Mouse (Mus musculus) midbrain, embryonic 12.5 days (tissue): ENCODE data around the gene Clcn1. TPM values are rescaled to one million over a fixed set of nuclear protein-coding genes. Genes with fewer than 3 reads are reported as not detected.

Experiments used
- ATAC-seq: fragments of 200-750 bp; cut with Nextera tagmentation; 2 replicates; pipeline ENCODE4 v1.8.0; 2017; ENCODE audit warnings: low read depth, moderate TSS enrichment, moderate library complexity; ENCODE audit not compliant: low FRiP score
- H3K27ac ChIP-seq: fragments of 300-500 bp; sonication (generic); replicated peaks from 2 replicates; pipeline ENCODE4 v1.5.1; 2016; ENCODE audit warnings: mild to moderate bottlenecking
- H3K27me3 ChIP-seq: fragments of 300-500 bp; sonication (generic); 2 replicates; pipeline ENCODE4 v1.6.1; 2016; ENCODE audit warnings: mild to moderate bottlenecking
- H3K36me3 ChIP-seq: fragments of 300-500 bp; sonication (generic); 2 replicates; pipeline ENCODE4 v1.6.1; 2016
- H3K4me1 ChIP-seq: fragments of 300-500 bp; sonication (generic); 2 replicates; pipeline ENCODE4 v1.6.1; 2016
- H3K4me2 ChIP-seq: fragments of 300-500 bp; sonication (generic); replicated peaks from 2 replicates; pipeline ENCODE4 v1.6.1; 2016; ENCODE audit warnings: mild to moderate bottlenecking, moderate library complexity
- H3K4me3 ChIP-seq: fragments of 300-500 bp; sonication (generic); 2 replicates; pipeline ENCODE4 v1.5.1; 2016; ENCODE audit warnings: mild to moderate bottlenecking
- H3K9ac ChIP-seq: fragments of 300-500 bp; sonication (generic); replicated peaks from 2 replicates; pipeline ENCODE4 v1.6.1; 2016; ENCODE audit warnings: mild to moderate bottlenecking, moderate library complexity
- H3K9me3 ChIP-seq: fragments of 300-500 bp; sonication (generic); 2 replicates; pipeline ENCODE4 v1.6.1; 2016; ENCODE audit warnings: mild to moderate bottlenecking
- WGBS: fragments of 180-500 bp; shearing (Covaris S2); methylation state at CpG from one replicate; pipeline ENCODE4 v1.1.7; 2016; 5-methylcytosine and 5-hydroxymethylcytosine counted together
- polyA plus RNA-seq: library from polyadenylated mRNA; unstranded; fragments of >200 nt; fragmentation: Nextera tagmentation; extraction: Ambion mirVana; gene quantifications from 2 replicates; pipeline ENCODE4 v1.2.1, GENCODE M21; 2016

The Clcn1 gene
- polyA plus RNA-seq, 1 experiment from 2014 or later = 1.3 TPM

DNA sequence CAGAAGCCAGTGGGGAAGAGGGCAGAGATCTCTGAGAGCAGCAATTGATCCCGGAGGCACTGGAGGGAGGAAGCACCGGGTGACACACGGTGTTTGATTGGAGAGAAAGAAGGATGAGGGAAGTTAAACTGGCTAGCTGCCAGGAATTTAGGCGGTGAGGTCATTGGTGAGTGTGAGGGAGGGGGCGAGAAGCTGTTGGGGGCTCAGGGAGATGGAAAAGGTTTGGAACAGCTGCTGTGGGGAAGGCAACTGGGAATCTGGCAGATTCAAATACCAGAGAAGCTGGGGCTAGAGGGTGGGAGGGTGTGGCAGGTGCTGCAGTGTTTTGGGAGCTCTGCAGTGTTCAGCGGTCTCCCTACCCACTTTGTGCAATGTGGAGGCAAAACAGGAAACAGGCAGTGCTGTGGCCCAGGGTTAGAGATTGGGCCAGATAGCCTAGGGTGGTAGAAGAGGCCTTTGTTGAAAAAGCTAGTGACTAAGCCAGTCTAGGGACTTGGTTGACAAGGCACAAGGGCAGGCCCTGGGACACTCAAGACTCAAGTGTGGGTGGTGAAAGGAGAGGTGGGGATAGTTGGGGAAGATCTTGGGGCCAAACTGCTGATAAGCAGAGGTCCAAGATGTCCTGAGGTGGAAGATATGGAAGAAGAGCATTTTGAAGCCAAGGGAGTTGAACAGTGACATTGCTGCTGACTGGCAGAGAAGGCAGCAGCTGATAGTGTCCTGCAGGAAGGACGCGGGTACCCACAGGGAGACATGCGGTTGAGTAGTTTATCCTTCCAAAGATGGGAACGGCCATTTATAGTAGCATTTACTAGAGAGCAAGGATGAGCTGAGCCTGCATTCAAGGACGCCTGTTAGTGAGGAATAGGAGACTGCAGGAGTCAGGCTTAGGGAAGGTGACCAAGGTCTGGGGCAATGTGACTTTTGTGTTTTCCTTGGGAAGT, 67.9 kb downstream of the Clcn1 start:
- Histone ChIP-seq H3K4me2 (no peak overlapping the region), H3K4me3 (no peak overlapping the region), H3K9me3 (no peaks in the 10 kb centered on the region), H3K4me1 (peaks cover 20% of the 10 kb centered on the region), H3K27ac (no peak overlapping the region), H3K9ac (no peak overlapping the region), H3K36me3 (peaks cover 41% of the 10 kb centered on the region), H3K27me3 (no peaks in the 10 kb centered on the region)
- ATAC-seq = no peak
- 67% methylated on average over 11 of the region's 11 CpGs for WGBS

DNA sequence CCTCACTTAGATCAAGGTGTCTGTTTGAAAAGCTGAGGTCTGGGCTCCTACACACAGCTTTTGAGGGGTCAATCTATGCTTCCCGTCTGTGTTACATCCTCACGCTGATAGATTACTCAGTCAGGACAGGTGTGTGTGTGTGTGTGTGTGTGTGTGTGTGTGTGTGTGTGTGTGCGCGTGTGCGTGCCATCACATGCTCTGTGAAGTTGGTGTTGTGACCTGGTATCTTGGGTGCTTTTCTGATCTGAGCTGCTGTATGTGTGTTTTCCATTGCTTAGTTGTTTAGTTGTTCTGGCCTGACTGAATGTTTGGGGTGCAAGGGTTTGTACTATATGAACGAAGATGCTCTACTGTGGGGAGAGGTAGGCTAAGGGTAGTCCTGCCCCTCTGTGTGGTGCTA, 68.9 kb downstream of the Clcn1 start:
- Histone ChIP-seq H3K36me3 (peaks cover 51% of the 10 kb centered on the region), H3K4me2 (no peak overlapping the region), H3K9ac (no peak overlapping the region), H3K9me3 (no peaks in the 10 kb centered on the region), H3K27ac (no peak overlapping the region), H3K4me1 (peaks cover 20% of the 10 kb centered on the region), H3K27me3 (no peaks in the 10 kb centered on the region), H3K4me3 (no peak overlapping the region)
- no peak for ATAC-seq
- 96% methylated on average over 6 of the region's 6 CpGs for WGBS

DNA sequence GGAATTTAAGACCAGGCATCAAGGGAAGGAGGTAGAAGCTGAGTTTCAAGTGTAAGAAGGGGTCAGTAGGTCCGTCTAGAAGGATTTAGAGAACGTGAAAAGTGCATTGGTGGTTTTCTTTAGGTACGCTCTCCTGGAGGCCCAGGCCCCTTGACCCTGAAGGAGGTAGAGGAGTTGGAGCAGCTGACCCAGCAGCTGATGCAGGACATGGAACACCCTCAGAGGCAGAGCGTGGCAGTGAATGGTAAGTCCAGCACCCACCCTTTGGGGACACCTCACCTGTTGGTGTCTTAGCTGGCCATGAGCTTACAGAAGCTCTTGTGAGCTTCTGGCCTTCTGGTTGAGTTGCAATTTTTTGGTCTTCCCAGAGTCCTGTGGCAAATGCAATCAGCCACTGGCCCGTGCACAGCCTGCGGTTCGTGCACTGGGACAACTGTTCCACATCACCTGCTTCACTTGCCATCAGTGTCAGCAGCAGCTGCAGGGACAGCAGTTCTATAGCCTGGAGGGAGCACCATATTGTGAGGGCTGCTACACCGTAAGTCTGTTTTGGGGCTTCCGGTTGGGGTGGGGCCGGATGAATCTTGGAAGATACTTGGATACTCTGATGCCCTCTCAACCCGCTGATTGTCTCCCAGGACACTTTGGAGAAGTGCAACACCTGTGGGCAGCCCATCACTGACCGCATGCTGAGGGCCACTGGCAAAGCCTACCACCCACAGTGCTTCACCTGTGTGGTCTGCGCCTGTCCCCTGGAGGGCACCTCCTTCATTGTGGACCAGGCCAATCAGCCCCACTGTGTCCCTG, 69.5 kb downstream of the Clcn1 start:
- H3K27me3 ChIP-seq = no peaks in the 10 kb centered on the region
- no peak overlapping the region for H3K4me3 ChIP-seq
- no peaks in the 10 kb centered on the region for H3K9me3 ChIP-seq
- peaks cover 56% of the 10 kb centered on the region for H3K36me3 ChIP-seq
- H3K27ac ChIP-seq = no peak overlapping the region
- peaks cover 14% of the 10 kb centered on the region for H3K4me1 ChIP-seq
- no peak overlapping the region for H3K4me2 ChIP-seq
- no peak for ATAC-seq
- no peak overlapping the region for H3K9ac ChIP-seq
- 95% methylated on average over 13 of the region's 13 CpGs for WGBS

DNA sequence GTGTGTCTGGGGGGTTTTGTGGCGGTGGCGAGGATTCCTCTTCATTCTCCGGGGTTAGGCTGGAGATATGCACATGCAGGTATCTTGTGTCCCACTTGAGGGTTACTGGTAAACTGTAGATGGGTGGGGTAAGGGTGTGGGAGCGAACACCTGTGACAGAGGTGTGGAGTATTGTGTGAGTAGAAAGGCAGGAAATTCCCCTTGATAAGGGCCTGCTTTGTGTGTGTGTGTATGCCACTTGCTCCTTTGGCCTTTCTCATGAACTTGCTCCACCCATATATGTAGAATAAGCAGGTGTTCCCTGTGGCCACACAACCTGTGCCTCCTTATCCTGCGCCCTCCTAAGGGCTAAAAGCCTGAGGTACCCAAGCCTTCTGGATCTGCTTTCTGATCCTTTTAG, 70.4 kb downstream of the Clcn1 start:
- H3K27ac ChIP-seq = no peak overlapping the region
- H3K9ac ChIP-seq = no peak overlapping the region
- peaks cover 58% of the 10 kb centered on the region for H3K36me3 ChIP-seq
- no peaks in the 10 kb centered on the region for H3K9me3 ChIP-seq
- no peak for ATAC-seq
- H3K4me2 ChIP-seq = no peak overlapping the region
- no peaks in the 10 kb centered on the region for H3K27me3 ChIP-seq
- peaks cover 11% of the 10 kb centered on the region for H3K4me1 ChIP-seq
- H3K4me3 ChIP-seq = no peak overlapping the region
- WGBS = 98% methylated on average over 5 of the region's 5 CpGs

DNA sequence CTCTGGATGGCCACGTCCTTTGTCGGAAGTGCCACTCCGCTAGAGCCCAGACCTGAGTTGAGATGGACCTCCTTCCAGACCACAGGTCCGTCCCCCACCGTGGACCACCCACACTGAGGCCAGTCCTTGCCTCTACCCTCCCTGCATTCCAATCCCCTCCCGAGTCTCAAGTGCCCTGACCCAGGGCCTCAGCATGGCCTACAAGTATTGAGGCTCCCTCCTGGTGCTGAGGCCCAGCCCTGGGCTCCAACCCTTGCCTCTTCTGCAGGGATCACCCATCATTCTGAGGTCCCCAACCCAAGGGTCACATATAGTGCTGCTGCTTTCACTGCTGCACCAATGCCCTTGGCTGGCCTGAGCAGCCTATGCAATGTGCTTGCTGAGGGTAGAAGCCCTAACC, 71.4 kb downstream of the Clcn1 start:
- no peaks in the 10 kb centered on the region for H3K9me3 ChIP-seq
- WGBS = 63% methylated on average over 6 of the region's 6 CpGs
- H3K9ac ChIP-seq = no peak overlapping the region
- no peak overlapping the region for H3K27ac ChIP-seq
- no peak overlapping the region for H3K4me2 ChIP-seq
- H3K27me3 ChIP-seq = no peaks in the 10 kb centered on the region
- peaks cover 58% of the 10 kb centered on the region for H3K36me3 ChIP-seq
- no peak overlapping the region for H3K4me3 ChIP-seq
- no peak for ATAC-seq
- peaks cover 11% of the 10 kb centered on the region for H3K4me1 ChIP-seq

DNA sequence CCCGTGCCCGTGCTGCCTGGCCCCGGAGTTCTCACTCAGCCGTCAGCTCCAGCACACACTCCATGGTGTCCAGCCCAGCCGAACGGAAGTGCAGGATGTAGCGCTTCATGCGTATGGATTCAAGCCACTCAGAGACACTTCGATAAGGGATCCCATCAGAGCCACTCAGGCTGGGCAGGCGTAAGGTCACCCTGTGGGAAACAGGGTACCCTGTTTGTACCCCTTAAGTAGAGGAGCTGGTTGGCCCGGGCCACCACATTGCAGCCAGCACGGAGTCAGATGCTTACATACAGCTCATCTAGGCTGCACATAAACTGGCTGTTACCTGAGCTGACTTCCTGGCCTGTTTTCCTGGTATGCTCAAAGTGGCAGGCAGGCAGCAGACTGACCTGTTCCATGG, 72.4 kb downstream of the Clcn1 start:
- WGBS = 94% methylated on average over 12 of the region's 12 CpGs
- H3K9ac ChIP-seq = no peak overlapping the region
- H3K27me3 ChIP-seq = no peaks in the 10 kb centered on the region
- H3K27ac ChIP-seq = no peak overlapping the region
- peaks cover 58% of the 10 kb centered on the region for H3K36me3 ChIP-seq
- no peak for ATAC-seq
- no peak overlapping the region for H3K4me2 ChIP-seq
- peaks cover 7% of the 10 kb centered on the region for H3K4me1 ChIP-seq
- H3K4me3 ChIP-seq = no peak overlapping the region
- H3K9me3 ChIP-seq = no peaks in the 10 kb centered on the region

DNA sequence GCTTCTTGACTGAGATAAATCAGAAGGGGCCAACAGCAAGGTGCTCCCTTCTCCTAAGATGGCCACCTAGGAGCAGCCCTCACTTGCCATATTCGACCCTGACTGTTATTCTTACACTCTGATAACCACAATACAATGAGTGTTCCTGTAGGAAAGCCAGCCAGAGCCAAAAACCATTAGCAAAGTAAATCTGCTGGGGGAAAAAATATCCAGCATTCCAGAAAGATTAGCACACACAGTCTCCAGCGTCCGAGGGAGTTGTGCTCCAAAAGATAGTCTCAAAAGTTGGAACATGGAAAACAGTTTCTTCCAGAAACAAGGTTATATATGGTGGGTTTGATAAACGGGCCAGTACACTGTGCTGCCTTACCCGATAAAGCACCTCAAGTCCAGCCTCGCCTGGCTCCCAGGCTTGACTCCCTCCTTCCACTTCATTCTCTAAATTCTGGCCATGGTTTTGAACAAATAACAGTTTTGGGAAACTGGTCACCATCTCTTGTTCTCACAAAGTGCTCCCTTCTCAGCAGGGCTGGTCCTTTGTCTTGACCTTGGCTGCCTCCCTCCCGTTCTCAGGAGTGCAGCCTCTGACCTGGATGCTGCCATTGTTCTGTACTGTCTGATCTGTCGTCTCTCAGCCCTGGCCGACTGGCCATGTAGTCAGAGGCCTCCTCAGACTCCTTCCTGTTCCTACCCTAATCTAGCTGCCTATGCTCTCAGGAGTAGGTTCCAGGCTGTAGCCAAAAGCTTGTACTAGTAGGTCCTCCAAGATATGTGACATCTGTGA, 73.1 kb downstream of the Clcn1 start:
- whole genome bisulfite sequencing = 75% methylated on average over 9 of the region's 9 CpGs
- no peak overlapping the region for H3K9ac ChIP-seq
- no peak overlapping the region for H3K4me2 ChIP-seq
- no peak overlapping the region for H3K27ac ChIP-seq
- H3K4me3 ChIP-seq = no peak overlapping the region
- no peaks in the 10 kb centered on the region for H3K9me3 ChIP-seq
- peaks cover 58% of the 10 kb centered on the region for H3K36me3 ChIP-seq
- ATAC-seq = no peak
- H3K27me3 ChIP-seq = no peaks in the 10 kb centered on the region
- no peaks in the 10 kb centered on the region for H3K4me1 ChIP-seq

DNA sequence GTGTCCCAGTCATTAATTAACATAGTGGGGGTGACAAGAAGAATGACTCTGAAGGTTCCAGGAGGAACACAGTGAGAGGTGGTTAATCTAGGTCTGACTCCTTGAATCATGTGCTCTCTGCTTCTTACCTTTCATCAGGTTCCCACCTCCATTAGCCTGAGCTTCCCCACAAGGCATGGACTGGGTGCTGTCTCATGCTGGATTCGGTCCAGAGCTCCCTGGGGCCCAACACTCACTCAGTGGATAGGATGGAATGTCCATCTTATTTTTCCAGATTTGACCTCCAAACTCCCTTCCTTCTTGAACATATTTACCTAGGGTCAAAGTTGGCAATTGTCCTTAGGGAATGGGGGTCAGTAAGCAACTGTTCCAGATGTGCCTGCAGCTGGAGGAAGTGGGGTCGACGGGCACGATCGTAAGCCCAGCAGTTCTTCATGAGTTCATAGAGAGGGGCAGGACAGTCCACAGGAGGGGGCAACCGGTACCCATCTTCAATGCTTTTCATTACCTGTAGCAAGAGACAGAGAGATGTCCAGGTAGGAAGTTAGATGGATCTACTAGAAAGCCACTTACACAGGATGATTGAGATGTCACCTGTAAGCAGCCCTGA, 73.9 kb downstream of the Clcn1 start:
- 89% methylated on average over 6 of the region's 6 CpGs for WGBS
- no peaks in the 10 kb centered on the region for H3K4me1 ChIP-seq
- no peaks in the 10 kb centered on the region for H3K27me3 ChIP-seq
- H3K36me3 ChIP-seq = peaks cover 57% of the 10 kb centered on the region
- no peaks in the 10 kb centered on the region for H3K9me3 ChIP-seq
- ATAC-seq = no peak
- no peak overlapping the region for H3K27ac ChIP-seq
- no peak overlapping the region for H3K4me2 ChIP-seq
- no peak overlapping the region for H3K9ac ChIP-seq
- no peak overlapping the region for H3K4me3 ChIP-seq

DNA sequence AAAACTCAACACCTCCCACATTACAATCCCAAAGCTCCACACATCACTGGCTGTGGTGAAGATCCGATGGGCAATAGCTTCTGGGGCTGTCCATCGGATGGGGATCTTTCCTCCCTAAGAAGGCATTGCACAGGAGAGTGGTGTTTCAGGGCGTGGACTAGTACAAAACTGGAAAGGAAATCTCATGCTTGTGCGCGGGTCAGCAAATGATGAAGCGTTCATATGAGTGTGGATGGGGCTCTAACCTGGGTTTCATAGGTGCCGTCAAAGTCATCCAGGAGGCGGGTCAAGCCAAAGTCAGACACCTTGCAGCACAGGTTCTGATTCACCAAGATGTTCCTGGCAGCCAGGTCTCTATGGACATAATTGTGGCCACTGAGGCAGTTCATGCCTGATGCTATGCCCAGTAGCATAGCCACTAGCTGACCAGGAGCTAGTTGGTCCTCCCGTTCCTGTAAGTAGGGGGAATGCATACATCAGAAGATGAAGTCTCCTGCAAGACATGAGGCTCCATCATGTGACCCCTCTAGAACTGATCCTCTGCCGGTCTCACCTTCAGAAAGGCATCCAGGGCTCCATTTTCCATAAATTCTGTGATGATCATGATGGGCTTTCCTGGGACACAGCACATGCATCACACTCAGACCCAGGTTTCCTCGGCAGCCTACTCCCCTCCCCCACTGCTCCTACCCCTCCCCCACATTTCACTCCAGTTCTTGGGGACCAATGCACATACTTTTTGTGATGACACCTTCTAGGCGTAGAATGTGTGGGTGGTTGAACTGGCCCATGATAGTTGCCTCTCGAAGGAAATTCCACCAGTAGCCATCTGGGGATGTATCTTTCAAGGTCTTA, 74.8 kb downstream of the Clcn1 start:
- Histone ChIP-seq H3K27ac (no peak overlapping the region), H3K36me3 (peaks cover 48% of the 10 kb centered on the region), H3K4me3 (no peak overlapping the region), H3K4me2 (no peak overlapping the region), H3K9me3 (no peaks in the 10 kb centered on the region), H3K4me1 (no peaks in the 10 kb centered on the region), H3K9ac (no peak overlapping the region), H3K27me3 (no peaks in the 10 kb centered on the region)
- no peak for ATAC-seq
- 93% methylated on average over 13 of the region's 13 CpGs for WGBS

DNA sequence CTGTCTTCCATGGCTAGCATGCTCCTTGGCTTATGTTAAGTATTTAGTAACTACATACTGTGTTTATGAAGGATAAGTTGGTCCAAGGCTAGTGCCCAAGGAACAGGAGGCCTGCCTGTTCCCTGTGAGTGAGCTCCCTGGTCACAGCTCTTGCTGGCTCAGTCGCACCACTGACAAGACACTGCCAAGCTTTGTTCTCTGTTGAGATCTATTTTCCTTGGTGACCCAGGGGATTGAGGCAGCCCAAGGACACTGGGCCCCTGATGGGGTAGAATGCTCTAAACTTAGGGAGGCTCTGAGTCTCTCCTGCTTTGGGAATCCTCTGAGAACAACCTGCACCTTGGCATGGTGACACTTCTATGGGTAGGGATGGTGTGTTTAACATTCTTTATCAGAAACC, 75.6 kb downstream of the Clcn1 start:
- Histone ChIP-seq H3K27ac (no peak overlapping the region), H3K36me3 (peaks cover 40% of the 10 kb centered on the region), H3K4me2 (no peak overlapping the region), H3K4me3 (no peak overlapping the region), H3K9me3 (no peaks in the 10 kb centered on the region), H3K27me3 (no peaks in the 10 kb centered on the region), H3K9ac (no peak overlapping the region), H3K4me1 (no peaks in the 10 kb centered on the region)
- no peak for ATAC-seq
- WGBS = 78% methylated on average over 1 of the region's 1 CpGs

DNA sequence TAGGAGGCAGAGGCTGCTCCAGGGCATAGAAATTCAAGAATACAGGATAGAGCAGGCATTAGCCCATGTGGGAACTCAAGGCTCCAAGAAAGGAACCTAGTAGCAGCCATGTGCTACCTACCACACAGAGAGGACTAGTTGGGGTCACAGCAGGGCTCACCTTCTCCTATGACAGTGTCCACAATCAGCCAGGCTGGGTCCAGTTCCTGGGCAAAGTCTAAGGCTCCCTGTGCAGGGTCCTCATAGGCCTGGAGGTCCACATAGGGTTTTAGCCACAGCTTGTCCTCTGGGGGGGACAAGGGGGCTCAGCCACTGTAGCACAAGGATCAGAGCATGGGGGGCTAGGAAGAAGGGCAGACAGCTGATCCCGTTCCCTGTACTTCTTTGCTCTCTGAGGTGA, 76.0 kb downstream of the Clcn1 start:
- no peaks in the 10 kb centered on the region for H3K9me3 ChIP-seq
- peaks cover 35% of the 10 kb centered on the region for H3K36me3 ChIP-seq
- H3K4me1 ChIP-seq = no peaks in the 10 kb centered on the region
- H3K4me3 ChIP-seq = no peak overlapping the region
- no peak for ATAC-seq
- no peak overlapping the region for H3K27ac ChIP-seq
- WGBS = 55% methylated on average over 1 of the region's 1 CpGs
- no peaks in the 10 kb centered on the region for H3K27me3 ChIP-seq
- no peak overlapping the region for H3K9ac ChIP-seq
- no peak overlapping the region for H3K4me2 ChIP-seq
